Mouse (Mus musculus): ENCODE data around the gene Adgra3.

Gene Adgra3

GRCm38 (mm10) chr5:49974211-49974610 lies 84.6 kb downstream of the Adgra3 start:
- in situ Hi-C loops (cut with MboI, MseI) = loop anchor here (25.0 kb wide), 2 partner anchors 612 to 887 kb away; no protein-coding TSS in a partner anchor

- in situ Hi-C loops (cut with MboI, MseI) = loop anchor here (25.0 kb wide), 2 partner anchors 607 to 882 kb away; no protein-coding TSS in a partner anchor
Observed at GRCm38 (mm10) chr5:49969660-49970059, 89.1 kb downstream of the Adgra3 start.

GRCm38 (mm10) chr5:49967726-49968125 lies 91.1 kb downstream of the Adgra3 start:
- in situ Hi-C loops (cut with MboI, MseI) = loop anchor here (25.0 kb wide), 2 partner anchors 605 to 880 kb away; no protein-coding TSS in a partner anchor

GRCm38 (mm10) chr5:49965810-49966209 lies 93.0 kb downstream of the Adgra3 start:
- in situ Hi-C loops (cut with MboI, MseI) = loop anchor here (25.0 kb wide), 2 partner anchors 604 to 879 kb away; no protein-coding TSS in a partner anchor

GRCm38 (mm10) chr5:49961478-49962431 lies 97.1 kb downstream of the Adgra3 start:
- in situ Hi-C loops (cut with MboI, MseI) = loop anchor here (25.0 kb wide), 2 partner anchors 599 to 874 kb away; no protein-coding TSS in a partner anchor

- in situ Hi-C loops (cut with MboI, MseI) = no loop called here
Observed at GRCm38 (mm10) chr5:49936354-49936753, 122.5 kb downstream of the Adgra3 start.

- in situ Hi-C loops (cut with MboI, MseI) = no loop called here
Observed at GRCm38 (mm10) chr5:49924712-49925111, 134.1 kb downstream of the Adgra3 start.

- in situ Hi-C loops (cut with MboI, MseI) = no loop called here
Observed at GRCm38 (mm10) chr5:49915695-49916106, 143.1 kb downstream of the Adgra3 start.
